Mouse (Mus musculus): ENCODE data around the gene Hs2st1. TPM values are rescaled to one million over a fixed set of nuclear protein-coding genes. Genes with fewer than 3 reads are reported as not detected.

Gene Hs2st1
- total RNA-seq, 2 experiments from 2014 or later: 56.2 to 58.7 TPM

- DNase-seq (ENCODE audit: low spot score in 2 of 2): no peak
- intact Hi-C loops (cut with DNase I): no loop called here
These were observed 156.2 kb downstream of the Hs2st1 start for GRCm38 (mm10) chr3:144413821-144414220.

GRCm38 (mm10) chr3:144412538-144413272 lies 157.3 kb downstream of the Hs2st1 start:
- intact Hi-C loops (cut with DNase I): no loop called here
- no peak for DNase-seq (ENCODE audit: low spot score in 2 of 2)

- intact Hi-C loops (cut with DNase I): no loop called here
- DNase-seq (ENCODE audit: low spot score in 2 of 2): no peak
These were observed 158.2 kb downstream of the Hs2st1 start for GRCm38 (mm10) chr3:144411650-144412278.

GRCm38 (mm10) chr3:144411051-144411542 lies 158.9 kb downstream of the Hs2st1 start:
- DNase-seq (ENCODE audit: low spot score in 2 of 2): no peak
- intact Hi-C loops (cut with DNase I): no loop called here

GRCm38 (mm10) chr3:144408953-144409352 lies 161.0 kb downstream of the Hs2st1 start:
- intact Hi-C loops (cut with DNase I): no loop called here
- DNase-seq (ENCODE audit: low spot score in 2 of 2): no peak

GRCm38 (mm10) chr3:144405331-144405730 lies 164.7 kb downstream of the Hs2st1 start:
- no peak for DNase-seq (ENCODE audit: low spot score in 2 of 2)
- intact Hi-C loops (cut with DNase I): no loop called here

- DNase-seq (ENCODE audit: low spot score in 2 of 2): no peak
- intact Hi-C loops (cut with DNase I): no loop called here
These were observed 168.7 kb downstream of the Hs2st1 start for GRCm38 (mm10) chr3:144401292-144401691.

- intact Hi-C loops (cut with DNase I): no loop called here
- no peak for DNase-seq (ENCODE audit: low spot score in 2 of 2)
These were observed 169.1 kb downstream of the Hs2st1 start for GRCm38 (mm10) chr3:144400870-144401269.

- DNase-seq (ENCODE audit: low spot score in 2 of 2): no peak
- intact Hi-C loops (cut with DNase I): no loop called here
These were observed 169.6 kb downstream of the Hs2st1 start for GRCm38 (mm10) chr3:144400374-144400773.

GRCm38 (mm10) chr3:144399358-144400096 lies 170.5 kb downstream of the Hs2st1 start:
- intact Hi-C loops (cut with DNase I): loop anchor here (5.0 kb wide), 1 partner anchor 197 kb away; no protein-coding TSS in a partner anchor
- DNase-seq (ENCODE audit: low spot score in 2 of 2): peak; percentile 81 to 85

- DNase-seq (ENCODE audit: low spot score in 2 of 2): no peak
- intact Hi-C loops (cut with DNase I): loop anchor here (5.0 kb wide), 1 partner anchor 196 kb away; no protein-coding TSS in a partner anchor
These were observed 171.8 kb downstream of the Hs2st1 start for GRCm38 (mm10) chr3:144398166-144398565.

- intact Hi-C loops (cut with DNase I): loop anchor here (5.0 kb wide), 1 partner anchor 194 kb away; no protein-coding TSS in a partner anchor
- DNase-seq (ENCODE audit: low spot score in 2 of 2): no peak
These were observed 173.5 kb downstream of the Hs2st1 start for GRCm38 (mm10) chr3:144396478-144396877.

- intact Hi-C loops (cut with DNase I): no loop called here
- no peak for DNase-seq (ENCODE audit: low spot score in 2 of 2)
These were observed 175.5 kb downstream of the Hs2st1 start for GRCm38 (mm10) chr3:144394454-144394943.

- intact Hi-C loops (cut with DNase I): no loop called here
- no peak for DNase-seq (ENCODE audit: low spot score in 2 of 2)
These were observed 183.5 kb downstream of the Hs2st1 start for GRCm38 (mm10) chr3:144386446-144386845.

GRCm38 (mm10) chr3:144384648-144385047 lies 185.3 kb downstream of the Hs2st1 start:
- intact Hi-C loops (cut with DNase I): no loop called here
- DNase-seq (ENCODE audit: low spot score in 2 of 2): no peak

GRCm38 (mm10) chr3:144381431-144381980 lies 188.5 kb downstream of the Hs2st1 start:
- DNase-seq (ENCODE audit: low spot score in 2 of 2): no peak
- intact Hi-C loops (cut with DNase I): no loop called here

- intact Hi-C loops (cut with DNase I): no loop called here
- DNase-seq (ENCODE audit: low spot score in 2 of 2): peak; percentile 40 to 46
These were observed 189.1 kb downstream of the Hs2st1 start for GRCm38 (mm10) chr3:144380921-144381320.

GRCm38 (mm10) chr3:144379801-144380200 lies 190.2 kb downstream of the Hs2st1 start:
- intact Hi-C loops (cut with DNase I): no loop called here
- no peak for DNase-seq (ENCODE audit: low spot score in 2 of 2)

All from left cerebral cortex, postnatal 36 days (tissue).